Mouse (Mus musculus): ENCODE data around the gene Mov10. TPM values are rescaled to one million over a fixed set of nuclear protein-coding genes. Genes with fewer than 3 reads are reported as not detected.

The Mov10 gene
- polyA plus RNA-seq, 1 experiment from 2014 or later: 43.4 TPM

DNA sequence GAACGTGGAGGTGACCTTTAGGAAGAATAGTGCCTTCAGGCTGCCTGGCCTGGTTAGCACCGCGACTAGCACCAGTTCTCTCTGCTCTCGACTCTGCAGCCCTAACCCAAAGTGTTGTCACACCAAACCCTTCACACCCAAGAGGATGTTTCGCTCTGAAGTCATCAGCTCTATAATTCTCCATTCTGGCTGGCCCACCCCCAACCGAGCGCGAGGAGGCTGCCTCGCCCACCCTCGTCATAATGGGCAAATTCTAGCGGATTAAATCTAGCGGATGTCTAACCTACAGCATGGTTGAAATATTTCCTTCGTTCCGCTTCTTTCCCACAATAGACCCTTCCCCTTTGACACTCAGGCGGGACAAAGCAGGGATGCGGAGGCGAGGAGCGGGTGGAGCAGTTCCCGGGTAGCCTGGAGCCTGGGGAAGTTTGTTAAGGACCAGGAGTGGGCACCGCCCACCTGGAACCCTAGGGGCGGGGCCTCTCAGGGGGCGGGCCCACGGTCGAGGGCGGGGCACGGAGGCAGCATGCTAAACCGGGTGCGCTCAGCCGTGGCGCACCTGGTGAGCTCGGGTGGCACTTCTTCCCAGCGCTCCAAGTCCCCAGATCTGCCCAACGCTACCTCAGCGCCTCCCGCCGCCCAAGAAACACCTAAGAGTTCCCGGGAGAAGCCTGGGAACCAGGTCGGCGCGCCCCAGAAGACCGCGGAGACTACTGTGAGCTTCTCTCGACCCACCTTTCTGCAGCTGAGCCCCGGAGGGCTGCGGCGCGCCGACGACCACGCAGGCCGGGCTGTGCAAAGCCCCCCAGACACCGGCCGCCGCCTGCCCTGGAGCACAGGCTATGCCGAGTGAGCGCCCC is 37.6 kb downstream of the Mov10 start, which contains the start of gene Ppm1j:
Gene Ppm1j, plus strand, starts transcription at position 496 of the 860 bp plus-strand sequence.
- Histone ChIP-seq H3K27ac (ENCODE audit: poor library complexity, severe bottlenecking) (peak within 1 kb of the TSS; percentile 78), H3K36me3 (0 out of 2 replicates have a peak, but pooled peaks cover 2% of the 10 kb centered on the region), H3K4me1 (replicated peaks) (peaks cover 34% of the 10 kb centered on the region), H3K4me2 (peak within 1 kb of the TSS; percentile 94), H3K9ac (peak within 1 kb of the TSS; percentile 84), H3K4me3 (peak within 1 kb of the TSS; percentile 68), H3K9me3 (replicated peaks) (no peaks in the 10 kb centered on the region), H3K27me3 (replicated peaks) (peaks cover 42% of the 10 kb centered on the region)
- 1% methylated on average over 56 of the region's 56 CpGs for WGBS
- ATAC-seq (ENCODE audit: insufficient number of reproducible peaks, low FRiP score): peak; percentile 66

GRCm38 (mm10) chr3:104779949-104780348 is 38.4 kb downstream of the Mov10 start:
- 4% methylated on average over 7 of the region's 7 CpGs for WGBS
- Histone ChIP-seq H3K4me3 (no peak overlapping the region), H3K4me2 (peak overlapping the region; percentile 94; the same call in 1 of the 2 replicates), H3K27me3 (replicated peaks) (peaks cover 45% of the 10 kb centered on the region), H3K4me1 (replicated peaks) (peaks cover 34% of the 10 kb centered on the region), H3K36me3 (no peaks in the 10 kb centered on the region), H3K9me3 (replicated peaks) (no peaks in the 10 kb centered on the region), H3K27ac (ENCODE audit: poor library complexity, severe bottlenecking) (no peak overlapping the region), H3K9ac (no peak overlapping the region)
- no peak for ATAC-seq (ENCODE audit: insufficient number of reproducible peaks, low FRiP score)

GRCm38 (mm10) chr3:104777342-104777741 is 41.0 kb downstream of the Mov10 start:
- 1% methylated on average over 20 of the region's 20 CpGs for WGBS
- Histone ChIP-seq H3K4me2 (peak overlapping the region; percentile 77), H3K36me3 (no peaks in the 10 kb centered on the region), H3K9me3 (replicated peaks) (no peaks in the 10 kb centered on the region), H3K4me3 (peak overlapping the region; percentile 47), H3K9ac (peak overlapping the region; percentile 61), H3K27ac (ENCODE audit: poor library complexity, severe bottlenecking) (no peak overlapping the region), H3K27me3 (replicated peaks) (peaks cover 51% of the 10 kb centered on the region), H3K4me1 (replicated peaks) (peaks cover 23% of the 10 kb centered on the region)
- ATAC-seq (ENCODE audit: insufficient number of reproducible peaks, low FRiP score): no peak

DNA sequence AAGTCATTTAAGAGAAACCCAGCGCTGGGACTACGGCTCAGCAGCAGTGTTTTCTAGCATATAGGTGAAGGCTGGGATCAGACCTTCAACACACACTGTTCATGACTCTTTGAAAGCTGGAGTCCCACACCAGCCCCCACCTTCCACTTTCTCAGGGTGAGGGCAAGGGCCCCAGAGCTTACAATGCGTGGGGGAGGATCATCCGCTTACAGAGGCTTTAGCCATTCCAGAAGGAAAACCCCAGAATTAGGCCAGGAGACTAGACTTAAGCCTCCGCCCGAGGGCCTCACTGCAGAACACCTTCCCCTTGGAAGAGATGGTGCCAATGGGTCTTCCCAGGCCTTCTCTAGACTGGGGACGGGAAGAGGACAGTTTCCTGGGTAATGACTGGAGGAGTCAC is 45.1 kb downstream of the Mov10 start:
- Histone ChIP-seq H3K4me1 (replicated peaks) (peaks cover 7% of the 10 kb centered on the region), H3K27me3 (replicated peaks) (peaks cover 40% of the 10 kb centered on the region), H3K9me3 (replicated peaks) (no peaks in the 10 kb centered on the region), H3K4me2 (no peak overlapping the region), H3K27ac (ENCODE audit: poor library complexity, severe bottlenecking) (no peak overlapping the region), H3K4me3 (no peak overlapping the region), H3K36me3 (no peaks in the 10 kb centered on the region), H3K9ac (no peak overlapping the region)
- ATAC-seq (ENCODE audit: insufficient number of reproducible peaks, low FRiP score): no peak
- 81% methylated on average over 7 of the region's 7 CpGs for WGBS

- H3K9ac ChIP-seq: no peak overlapping the region
- ATAC-seq (ENCODE audit: insufficient number of reproducible peaks, low FRiP score): no peak
- H3K4me1 ChIP-seq (replicated peaks): peaks cover 7% of the 10 kb centered on the region
- no peak overlapping the region for H3K4me3 ChIP-seq
- peaks cover 23% of the 10 kb centered on the region for H3K27me3 ChIP-seq (replicated peaks)
- no peaks in the 10 kb centered on the region for H3K36me3 ChIP-seq
- no peaks in the 10 kb centered on the region for H3K9me3 ChIP-seq (replicated peaks)
- WGBS: 47% methylated on average over 6 of the region's 6 CpGs
- no peak overlapping the region for H3K4me2 ChIP-seq
- no peak overlapping the region for H3K27ac ChIP-seq (ENCODE audit: poor library complexity, severe bottlenecking)
These were observed 46.9 kb downstream of the Mov10 start for GRCm38 (mm10) chr3:104771460-104771859.

- ATAC-seq (ENCODE audit: insufficient number of reproducible peaks, low FRiP score): no peak
These were observed 47.4 kb downstream of the Mov10 start for GRCm38 (mm10) chr3:104770918-104771317.

GRCm38 (mm10) chr3:104770035-104770434 is 48.3 kb downstream of the Mov10 start:
- 59% methylated on average over 10 of the region's 10 CpGs for WGBS
- H3K27me3 ChIP-seq (replicated peaks): peaks cover 13% of the 10 kb centered on the region; the same call in 1 of the 2 replicates
- peaks cover 7% of the 10 kb centered on the region for H3K4me1 ChIP-seq (replicated peaks)
- no peak for ATAC-seq (ENCODE audit: insufficient number of reproducible peaks, low FRiP score)
- H3K27ac ChIP-seq (ENCODE audit: poor library complexity, severe bottlenecking): no peak overlapping the region
- no peak overlapping the region for H3K9ac ChIP-seq
- no peaks in the 10 kb centered on the region for H3K9me3 ChIP-seq (replicated peaks)
- H3K36me3 ChIP-seq: no peaks in the 10 kb centered on the region
- H3K4me2 ChIP-seq: no peak overlapping the region
- no peak overlapping the region for H3K4me3 ChIP-seq

More at GRCm38 (mm10) chr3:104770918-104771317, 47.4 kb downstream of the Mov10 start:
- Histone ChIP-seq H3K36me3 (no peaks in the 10 kb centered on the region), H3K4me1 (replicated peaks) (peaks cover 7% of the 10 kb centered on the region), H3K27me3 (replicated peaks) (peaks cover 17% of the 10 kb centered on the region), H3K27ac (ENCODE audit: poor library complexity, severe bottlenecking) (no peak overlapping the region), H3K4me2 (no peak overlapping the region), H3K9ac (no peak overlapping the region), H3K4me3 (no peak overlapping the region), H3K9me3 (replicated peaks) (no peaks in the 10 kb centered on the region)
- 74% methylated on average over 3 of the region's 3 CpGs for WGBS

DNA sequence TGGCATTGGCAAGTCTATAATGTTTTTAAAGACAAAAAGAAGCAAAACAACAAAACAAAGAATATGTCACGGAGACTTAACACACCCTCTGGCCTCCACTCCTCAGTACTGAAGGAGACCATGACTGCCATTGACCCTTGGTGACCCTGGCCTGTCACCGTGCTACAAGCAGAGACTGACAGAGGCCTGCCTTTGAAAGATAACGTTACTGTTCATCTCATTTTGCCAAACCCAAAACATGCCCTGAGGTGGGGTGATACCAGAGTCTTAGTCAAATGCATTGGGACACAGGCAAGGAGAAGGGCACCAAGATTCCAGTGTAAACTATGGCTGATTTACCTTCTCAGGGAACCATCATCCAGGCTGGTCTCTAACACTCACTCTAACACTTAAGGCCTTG is 49.2 kb downstream of the Mov10 start:
- Histone ChIP-seq H3K4me2 (no peak overlapping the region), H3K36me3 (no peaks in the 10 kb centered on the region), H3K9ac (no peak overlapping the region), H3K27me3 (replicated peaks) (peaks cover 12% of the 10 kb centered on the region; the same call in 1 of the 2 replicates), H3K9me3 (replicated peaks) (no peaks in the 10 kb centered on the region), H3K27ac (ENCODE audit: poor library complexity, severe bottlenecking) (no peak overlapping the region), H3K4me3 (no peak overlapping the region), H3K4me1 (replicated peaks) (peaks cover 7% of the 10 kb centered on the region)
- 48% methylated on average over 3 of the region's 3 CpGs for WGBS
- ATAC-seq (ENCODE audit: insufficient number of reproducible peaks, low FRiP score): no peak

DNA sequence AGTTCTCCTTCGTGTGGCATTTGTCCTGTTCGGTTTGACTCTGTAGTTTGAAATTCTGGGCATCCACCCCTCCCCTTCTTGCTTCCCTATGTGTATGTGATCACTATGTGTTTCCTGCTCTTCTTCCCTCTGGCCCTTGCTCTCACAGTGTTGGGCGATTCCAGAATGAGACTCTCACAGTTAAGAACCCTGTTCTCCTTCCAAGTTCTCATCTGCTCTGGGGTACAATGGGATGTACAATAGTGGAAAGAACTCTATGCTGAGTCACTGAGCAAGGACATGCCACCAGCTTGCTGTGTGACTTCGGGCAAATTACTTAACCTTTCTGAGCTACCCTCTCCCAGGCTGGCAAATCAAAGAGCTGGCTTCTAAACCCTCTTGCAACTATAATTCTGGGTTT is 50.6 kb downstream of the Mov10 start:
- Histone ChIP-seq H3K36me3 (no peaks in the 10 kb centered on the region), H3K4me1 (replicated peaks) (peaks cover 4% of the 10 kb centered on the region), H3K4me2 (no peak overlapping the region), H3K9ac (no peak overlapping the region), H3K27ac (ENCODE audit: poor library complexity, severe bottlenecking) (no peak overlapping the region), H3K4me3 (no peak overlapping the region), H3K27me3 (replicated peaks) (peaks cover 4% of the 10 kb centered on the region; the same call in 1 of the 2 replicates), H3K9me3 (replicated peaks) (no peaks in the 10 kb centered on the region)
- no peak for ATAC-seq (ENCODE audit: insufficient number of reproducible peaks, low FRiP score)
- WGBS: 83% methylated on average over 4 of the region's 4 CpGs

DNA sequence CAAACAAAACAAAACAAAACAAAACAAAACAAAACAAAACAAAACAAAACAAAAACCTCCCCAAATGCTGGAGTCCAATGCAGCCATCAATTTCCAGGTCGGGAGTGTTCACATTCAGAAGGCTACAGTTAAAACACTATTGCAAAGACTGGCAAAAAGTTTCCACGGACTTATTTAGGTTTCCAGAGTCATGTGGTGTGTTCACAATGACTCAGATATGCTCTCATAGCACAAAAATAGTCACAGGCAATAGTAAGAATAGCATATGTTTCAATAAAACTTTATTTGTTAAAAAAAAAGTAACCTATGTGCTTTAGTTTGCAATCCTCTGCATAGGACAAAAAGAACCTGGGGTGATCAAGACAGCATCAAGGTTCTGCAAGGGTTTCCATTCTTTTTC is 51.2 kb downstream of the Mov10 start:
- Histone ChIP-seq H3K27ac (ENCODE audit: poor library complexity, severe bottlenecking) (no peak overlapping the region), H3K4me2 (no peak overlapping the region), H3K27me3 (replicated peaks) (peaks cover under 1% of the 10 kb centered on the region; the same call in 1 of the 2 replicates), H3K9ac (no peak overlapping the region), H3K4me1 (replicated peaks) (0 out of 2 replicates have a peak, but pooled peaks cover under 1% of the 10 kb centered on the region), H3K9me3 (replicated peaks) (no peaks in the 10 kb centered on the region), H3K36me3 (no peaks in the 10 kb centered on the region), H3K4me3 (no peak overlapping the region)
- no peak for ATAC-seq (ENCODE audit: insufficient number of reproducible peaks, low FRiP score)
- 53% methylated on average over 2 of the region's 2 CpGs for WGBS

GRCm38 (mm10) chr3:104765021-104765420 is 53.3 kb downstream of the Mov10 start:
- Histone ChIP-seq H3K9ac (no peak overlapping the region), H3K27ac (ENCODE audit: poor library complexity, severe bottlenecking) (no peak overlapping the region), H3K27me3 (replicated peaks) (0 out of 2 replicates have a peak, but pooled peaks cover 6% of the 10 kb centered on the region), H3K9me3 (replicated peaks) (no peaks in the 10 kb centered on the region), H3K4me3 (no peak overlapping the region), H3K4me1 (replicated peaks) (peaks cover 7% of the 10 kb centered on the region; the same call in 1 of the 2 replicates), H3K36me3 (no peaks in the 10 kb centered on the region), H3K4me2 (no peak overlapping the region)
- WGBS: 20% methylated on average over 4 of the region's 4 CpGs
- ATAC-seq (ENCODE audit: insufficient number of reproducible peaks, low FRiP score): no peak

Measured in heart, embryonic 12.5 days (tissue).